ENCODE assay signal across 9 mouse cellular contexts in the genomic region with DNA sequence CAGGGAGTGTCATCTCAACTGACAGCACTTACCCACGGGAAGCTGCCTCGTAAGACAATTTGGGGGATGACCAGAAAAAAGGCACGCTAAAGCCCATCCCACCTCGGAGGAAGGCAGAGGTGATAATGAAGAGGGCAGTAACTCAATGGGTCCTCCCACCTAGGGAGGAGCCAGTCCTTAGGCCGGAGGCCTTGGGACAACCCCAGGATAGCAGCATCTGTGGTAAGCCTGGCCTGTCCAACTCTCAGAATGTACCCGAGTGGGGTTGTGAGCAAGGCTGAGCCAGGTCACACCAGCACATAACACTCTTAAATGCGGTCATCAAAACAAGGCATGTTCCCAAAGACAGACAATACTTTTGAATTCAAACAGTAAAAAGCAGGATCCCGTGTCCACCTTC. TPM values are rescaled to one million over a fixed set of nuclear protein-coding genes. Genes with fewer than 3 reads are reported as not detected.
DNase-seq lines count a peak whose midpoint lies in the region; ATAC-seq and TF ChIP-seq lines count a peak whose summit lies in the region.
"Had no signal": no experiment of that assay in that cellular context is flagged by ENCODE, and none has a peak within 500 bp of the region (broad histone marks: within the 10 kb centered on the region; RNA-seq: fewer than 3 reads in every experiment).

No protein-coding gene starts in this region.

- no peak for ATAC-seq in lung, postnatal 0 days
- no peak for ATAC-seq in embryonic facial prominence, embryonic 13.5 days (ENCODE audit: insufficient number of reproducible peaks, insufficient read depth, low FRiP score, low TSS enrichment, low read depth)
- no peak for ATAC-seq in liver, embryonic 16.5 days (ENCODE audit: low read depth)

- 0 out of 2 replicates have a peak overlapping the region, but pooled peaks have one; percentile 12 for H3K4me3 ChIP-seq in lung, postnatal 0 days (ENCODE audit: low read depth, low read length)
- no peak overlapping the region for H3K4me3 ChIP-seq in lung, adult 2 months (replicated peaks; ENCODE audit: extremely low read depth, low read depth, low read length)
- peak overlapping the region; percentile 90 for H3K4me3 ChIP-seq in embryonic facial prominence, embryonic 13.5 days
- H3K4me3 ChIP-seq in liver, embryonic 16.5 days (ENCODE audit: low read depth, low read length), result peak overlapping the region; percentile 96

- 23% methylated on average over 8 of the region's 8 CpGs for WGBS in lung, postnatal 0 days
- WGBS in lung, adult 2 months, result 20% methylated on average over 8 of the region's 8 CpGs
- 55% methylated on average over 8 of the region's 8 CpGs for WGBS in embryonic facial prominence, embryonic 13.5 days
- 12% methylated on average over 8 of the region's 8 CpGs for WGBS in liver, embryonic 16.5 days (ENCODE audit: insufficient replicate concordance)

- peak overlapping the region; percentile 97; the same call in 1 of the 2 replicates for H3K9ac ChIP-seq in lung, postnatal 0 days (replicated peaks; ENCODE audit: low read depth)
- peak overlapping the region; percentile 99 for H3K9ac ChIP-seq in embryonic facial prominence, embryonic 13.5 days
- peak overlapping the region; percentile 99 for H3K9ac ChIP-seq in liver, embryonic 16.5 days (ENCODE audit: low read depth, low read length)

- TF ChIP-seq EP300 in lung, postnatal 0 days (IDR thresholded peaks at IDR 0.05), result no peak

- no peaks in the 10 kb centered on the region for H3K9me3 ChIP-seq in lung, postnatal 0 days (ENCODE audit: low read length)
- H3K9me3 ChIP-seq in embryonic facial prominence, embryonic 13.5 days, result no peaks in the 10 kb centered on the region
- H3K9me3 ChIP-seq in liver, embryonic 16.5 days (replicated peaks; ENCODE audit: control insufficient read depth, low read length), result no peaks in the 10 kb centered on the region

- H3K36me3 ChIP-seq in lung, postnatal 0 days (ENCODE audit: insufficient read depth, low read length), result peaks cover 19% of the 10 kb centered on the region
- peaks cover 45% of the 10 kb centered on the region for H3K36me3 ChIP-seq in embryonic facial prominence, embryonic 13.5 days
- H3K36me3 ChIP-seq in liver, embryonic 16.5 days (ENCODE audit: control insufficient read depth, insufficient read depth), result peaks cover 39% of the 10 kb centered on the region

- intact Hi-C loops in gastrocnemius, postnatal 14 days (cut with DNase I; ENCODE audit: low total_unique reads), result no loop called here

- TF ChIP-seq POLR2A in lung, adult 2 months (IDR thresholded peaks at IDR 0.05; ENCODE audit: borderline replicate concordance, extremely low read depth, low read depth, low read length), result no peak

- H3K27ac ChIP-seq in lung, postnatal 0 days (ENCODE audit: low read length), result no peak overlapping the region
- H3K27ac ChIP-seq in embryonic facial prominence, embryonic 13.5 days, result no peak overlapping the region
- H3K27ac ChIP-seq in liver, embryonic 16.5 days (ENCODE audit: low read length), result peak overlapping the region; percentile 94

- DNase-seq in lung, postnatal 0 days (ENCODE audit: low spot score), result peak; percentile 13
- no peak for DNase-seq in lung, adult 2 months
- DNase-seq in induced T-regulatory cell, adult 2 months (ENCODE audit: low read depth), result peak; percentile 42
- no peak for DNase-seq in testis, postnatal 14 days (ENCODE audit: low spot score)
- no peak for DNase-seq in gastrocnemius, postnatal 14 days
- no peak for DNase-seq in thymus, postnatal 0 days (ENCODE audit: low spot score)

- H3K4me2 ChIP-seq in lung, postnatal 0 days (replicated peaks; ENCODE audit: low read depth, low read length), result peak overlapping the region; percentile 85
- H3K4me2 ChIP-seq in embryonic facial prominence, embryonic 13.5 days, result peak overlapping the region; percentile 92
- H3K4me2 ChIP-seq in liver, embryonic 16.5 days (ENCODE audit: low read depth, low read length), result peak overlapping the region; percentile 89

- H3K4me1 ChIP-seq in lung, postnatal 0 days (ENCODE audit: insufficient read depth, low read depth, low read length), result peaks cover 13% of the 10 kb centered on the region; the same call in 1 of the 2 replicates
- peaks cover 9% of the 10 kb centered on the region; the same call in 1 of the 2 replicates for H3K4me1 ChIP-seq in lung, adult 2 months (ENCODE audit: control insufficient read depth, insufficient read depth, low read length)
- H3K4me1 ChIP-seq in embryonic facial prominence, embryonic 13.5 days, result peaks cover 17% of the 10 kb centered on the region
- H3K4me1 ChIP-seq in liver, embryonic 16.5 days (ENCODE audit: control insufficient read depth, low read depth, low read length), result peaks cover 47% of the 10 kb centered on the region

- TF ChIP-seq CTCF in lung, postnatal 0 days (IDR thresholded peaks at IDR 0.05), result no peak
- no peak for TF ChIP-seq CTCF in lung, adult 2 months (IDR thresholded peaks at IDR 0.05; ENCODE audit: insufficient read depth, low read length)

- H3K27me3 ChIP-seq in lung, postnatal 0 days (replicated peaks; ENCODE audit: insufficient read depth, low read length), result no peaks in the 10 kb centered on the region
- H3K27me3 ChIP-seq in embryonic facial prominence, embryonic 13.5 days, result no peaks in the 10 kb centered on the region
- no peaks in the 10 kb centered on the region for H3K27me3 ChIP-seq in liver, embryonic 16.5 days (ENCODE audit: control insufficient read depth, insufficient read depth, low read depth, low read length)

RNA-seq across cellular contexts. Expression of a gene that starts 1.6 kb away (rescaled TPM):
- polyA plus RNA-seq in lung, postnatal 0 days (2015; fragmentation: Nextera tagmentation; extraction: Ambion mirVana), result 20.4 and 21.0 TPM in 2 replicates
- polyA plus RNA-seq in lung, adult 2 months (2012; rRNA removed), result 75.8 and 80.7 TPM in 2 replicates
- polyA plus RNA-seq in embryonic facial prominence, embryonic 13.5 days (2015; fragmentation: Nextera tagmentation; extraction: Ambion mirVana), result 45.7 and 49.8 TPM in 2 replicates
- polyA plus RNA-seq in liver, embryonic 16.5 days (2015; fragmentation: Nextera tagmentation; extraction: Ambion mirVana), result 9.6 and 11.1 TPM in 2 replicates
- 10 to 100 TPM; 31.9 to 36.4 TPM for total RNA-seq in gastrocnemius, postnatal 14 days (2021)
- polyA plus RNA-seq in thymus, postnatal 0 days (2015; fragmentation: Nextera tagmentation; extraction: Ambion mirVana), result 37.5 and 42.3 TPM in 2 replicates

RNA-seq across cellular contexts. Expression of a gene that starts 11.8 kb away (rescaled TPM):
- polyA plus RNA-seq in lung, postnatal 0 days (2015; fragmentation: Nextera tagmentation; extraction: Ambion mirVana), result not detected in 2 replicates
- polyA plus RNA-seq in lung, adult 2 months (2012; rRNA removed), result 0.18 TPM in 1 of 2 replicates, not detected in the other
- not detected in 2 replicates for polyA plus RNA-seq in embryonic facial prominence, embryonic 13.5 days (2015; fragmentation: Nextera tagmentation; extraction: Ambion mirVana)
- not detected in 2 replicates for polyA plus RNA-seq in liver, embryonic 16.5 days (2015; fragmentation: Nextera tagmentation; extraction: Ambion mirVana)
- not detected for total RNA-seq in gastrocnemius, postnatal 14 days (2021)
- polyA plus RNA-seq in thymus, postnatal 0 days (2015; fragmentation: Nextera tagmentation; extraction: Ambion mirVana), result 0.10 TPM in 1 of 2 replicates, not detected in the other
- total RNA-seq: common myeloid progenitor, adult 5-6 weeks had no signal

RNA-seq across cellular contexts. Expression of a gene that starts 18.4 kb away (rescaled TPM):
- polyA plus RNA-seq in lung, postnatal 0 days (2015; fragmentation: Nextera tagmentation; extraction: Ambion mirVana), result 0.50 and 0.68 TPM in 2 replicates
- 0.13 and 0.16 TPM in 2 replicates for polyA plus RNA-seq in lung, adult 2 months (2012; rRNA removed)
- polyA plus RNA-seq in embryonic facial prominence, embryonic 13.5 days (2015; fragmentation: Nextera tagmentation; extraction: Ambion mirVana), result 0.24 and 0.59 TPM in 2 replicates
- polyA plus RNA-seq in liver, embryonic 16.5 days (2015; fragmentation: Nextera tagmentation; extraction: Ambion mirVana), result 0.13 and 0.21 TPM in 2 replicates
- total RNA-seq in gastrocnemius, postnatal 14 days (2021), result not detected
- polyA plus RNA-seq in thymus, postnatal 0 days (2015; fragmentation: Nextera tagmentation; extraction: Ambion mirVana), result 0.42 and 0.53 TPM in 2 replicates
- total RNA-seq: common myeloid progenitor, adult 5-6 weeks had no signal

RNA-seq across cellular contexts. Expression of a gene that starts 18.6 kb away (rescaled TPM):
- 33.3 and 37.0 TPM in 2 replicates for polyA plus RNA-seq in lung, postnatal 0 days (2015; fragmentation: Nextera tagmentation; extraction: Ambion mirVana)
- 22.3 and 23.4 TPM in 2 replicates for polyA plus RNA-seq in lung, adult 2 months (2012; rRNA removed)
- 65.5 and 71.3 TPM in 2 replicates for polyA plus RNA-seq in embryonic facial prominence, embryonic 13.5 days (2015; fragmentation: Nextera tagmentation; extraction: Ambion mirVana)
- polyA plus RNA-seq in liver, embryonic 16.5 days (2015; fragmentation: Nextera tagmentation; extraction: Ambion mirVana), result 45.4 and 47.0 TPM in 2 replicates
- 10 to 100 TPM; 20.6 to 23.6 TPM for total RNA-seq in gastrocnemius, postnatal 14 days (2021)
- 76.1 and 81.7 TPM in 2 replicates for polyA plus RNA-seq in thymus, postnatal 0 days (2015; fragmentation: Nextera tagmentation; extraction: Ambion mirVana)

RNA-seq across cellular contexts. Expression of a gene that starts 29.2 kb away (rescaled TPM):
- 119 and 120 TPM in 2 replicates for polyA plus RNA-seq in lung, postnatal 0 days (2015; fragmentation: Nextera tagmentation; extraction: Ambion mirVana)
- polyA plus RNA-seq in lung, adult 2 months (2012; rRNA removed), result 75.5 and 89.4 TPM in 2 replicates
- polyA plus RNA-seq in embryonic facial prominence, embryonic 13.5 days (2015; fragmentation: Nextera tagmentation; extraction: Ambion mirVana), result 7.3 and 7.9 TPM in 2 replicates
- 12.1 and 13.1 TPM in 2 replicates for polyA plus RNA-seq in liver, embryonic 16.5 days (2015; fragmentation: Nextera tagmentation; extraction: Ambion mirVana)
- total RNA-seq in gastrocnemius, postnatal 14 days (2021), result under 1 TPM; 0.53 to 0.68 TPM
- 1.6 and 2.7 TPM in 2 replicates for polyA plus RNA-seq in thymus, postnatal 0 days (2015; fragmentation: Nextera tagmentation; extraction: Ambion mirVana)

Comparison
In these comparisons a context has a peak if more than half of its experiments do, and no peak if none do; other contexts are left out.
1. DNase-seq: peak in lung, postnatal 0 days (single experiment) and induced T-regulatory cell, adult 2 months (single experiment); none in lung, adult 2 months (single experiment), testis, postnatal 14 days (single experiment), gastrocnemius, postnatal 14 days (single experiment) and thymus, postnatal 0 days (single experiment).
2. Peak in every context shown above with its lines, with median percentiles within 50 percentile points of each other: H3K4me2 ChIP-seq and H3K9ac ChIP-seq.